Mouse (Mus musculus) large intestine, adult 2 months (tissue): Measurements from ENCODE around the gene Serpina1e. TPM values are rescaled to one million over a fixed set of nuclear protein-coding genes. Genes with fewer than 3 reads are reported as not detected.
"Not testable (repeated sequence)": the region's sequence is repeated elsewhere in the genome, so short reads cannot be mapped to it uniquely, and the experiment has no call there.

Source experiments
- DNase-seq: peaks from one replicate; pipeline ENCODE4 v3.0.0-alpha.2; 2012; ENCODE audit warnings: low read depth, low spot score
- WGBS: fragments of 180-500 bp; shearing (Covaris S2); methylation state at CpG from one replicate; pipeline ENCODE4 v1.1.7; 2018; 5-methylcytosine and 5-hydroxymethylcytosine counted together
- polyA plus RNA-seq: library from polyadenylated mRNA; depleted of rRNA; stranded (reverse); fragments of >200 nt; gene quantifications from 2 replicates; pipeline ENCODE4 v1.2.3, GENCODE M21; 2012; rRNA removed

The Serpina1e gene
- polyA plus RNA-seq, 1 experiment, result 1.7 TPM

- 57% methylated on average over 3 of the region's 3 CpGs for WGBS
Measured at GRCm38 (mm10) chr12:103966761-103967160, 8.0 kb upstream of the Serpina1e start.

GRCm38 (mm10) chr12:103963288-103963687, 4.5 kb upstream of the Serpina1e start:
- 78% methylated on average over 4 of the region's 4 CpGs for WGBS
- DNase-seq, result no peak

More at GRCm38 (mm10) chr12:103966761-103967160, 8.0 kb upstream of the Serpina1e start:
- no peak for DNase-seq

GRCm38 (mm10) chr12:103962860-103963259, 4.1 kb upstream of the Serpina1e start:
- no peak for DNase-seq
- 78% methylated on average over 8 of the region's 8 CpGs for WGBS

GRCm38 (mm10) chr12:103962337-103962736, 3.6 kb upstream of the Serpina1e start:
- 81% methylated on average over 5 of the region's 5 CpGs for WGBS
- DNase-seq, result no peak

- WGBS, result 93% methylated on average over 1 of the region's 1 CpGs
- DNase-seq, result no peak
Measured at GRCm38 (mm10) chr12:103961716-103962115, 2.9 kb upstream of the Serpina1e start.

GRCm38 (mm10) chr12:103956555-103956954, 2.2 kb downstream of the Serpina1e start:
- 34% methylated on average over 2 of the region's 2 CpGs for WGBS
- not testable (repeated sequence) for DNase-seq

- DNase-seq, result not testable (repeated sequence)
- WGBS, result 75% methylated on average over 3 of the region's 3 CpGs
Measured at GRCm38 (mm10) chr12:103952972-103953371, 5.8 kb downstream of the Serpina1e start.

- 86% methylated on average over 4 of the region's 4 CpGs for WGBS
- DNase-seq, result no peak
Measured at GRCm38 (mm10) chr12:103946243-103946642, 12.5 kb downstream of the Serpina1e start.

GRCm38 (mm10) chr12:103909181-103909580, 49.6 kb downstream of the Serpina1e start:
- WGBS, result 86% methylated on average over 12 of the region's 16 CpGs
- DNase-seq, result not testable (repeated sequence)

- WGBS, result 10% methylated on average over 1 of the region's 1 CpGs
- not testable (repeated sequence) for DNase-seq
Measured at GRCm38 (mm10) chr12:103907746-103908145, 51.0 kb downstream of the Serpina1e start.

GRCm38 (mm10) chr12:103904837-103905340, 53.9 kb downstream of the Serpina1e start, which contains the start of gene Serpina1c:
Gene Serpina1c (minus strand): TSS chr12:103904887.
- WGBS, result 38% methylated on average over 4 of the region's 4 CpGs

GRCm38 (mm10) chr12:103901929-103902328, 56.8 kb downstream of the Serpina1e start:
- DNase-seq, result not testable (repeated sequence)
- 86% methylated on average over 3 of the region's 3 CpGs for WGBS

More at GRCm38 (mm10) chr12:103904837-103905340, 53.9 kb downstream of the Serpina1e start, which contains the start of gene Serpina1c:
- DNase-seq, result not testable (repeated sequence)

Other genes with a start within 250 kb of the Serpina1e start
- 0.42 and 0.55 TPM in 2 replicates for gene Serpina1d, start 185.4 kb downstream of the Serpina1e start, polyA plus RNA-seq
- gene Serpina1b, start 128.6 kb downstream of the Serpina1e start, polyA plus RNA-seq, result 11.2 and 31.0 TPM in 2 replicates
- gene Serpina1a, start 95.4 kb downstream of the Serpina1e start, polyA plus RNA-seq, result 0.16 and 2.0 TPM in 2 replicates
- 1.4 and 1.5 TPM in 2 replicates for gene Serpina1c, start 54.1 kb downstream of the Serpina1e start, polyA plus RNA-seq
- 0.14 and 0.23 TPM in 2 replicates for gene Serpina11, start 31.0 kb upstream of the Serpina1e start, polyA plus RNA-seq
- gene Serpina9, start 54.8 kb upstream of the Serpina1e start, polyA plus RNA-seq, result 0.08 and 0.10 TPM in 2 replicates
- gene Serpina12, start 85.5 kb upstream of the Serpina1e start, polyA plus RNA-seq, result 0.02 TPM in 1 of 2 replicates, not detected in the other
- not detected in 2 replicates for gene Serpina5, start 142.1 kb upstream of the Serpina1e start, polyA plus RNA-seq
- gene Serpina3a, start 153.7 kb upstream of the Serpina1e start, polyA plus RNA-seq, result not detected in 2 replicates
- gene Serpina3b, start 169.0 kb upstream of the Serpina1e start, polyA plus RNA-seq, result not detected in 2 replicates
- 1.2 and 1.4 TPM in 2 replicates for gene Serpina3c, start 194.9 kb upstream of the Serpina1e start, polyA plus RNA-seq